Mouse (Mus musculus): ENCODE results near the gene Fbxw9. TPM values are rescaled to one million over a fixed set of nuclear protein-coding genes. Genes with fewer than 3 reads are reported as not detected.
"Not testable (repeated sequence)": the region's sequence is repeated elsewhere in the genome, so short reads cannot be mapped to it uniquely, and the experiment has no call there.

The Fbxw9 gene
- polyA plus RNA-seq, 1 experiment from 2014 or later: 20.6 TPM

GRCm38 (mm10) chr8:85074617-85075016 is 14.8 kb downstream of the Fbxw9 start:
- Histone ChIP-seq H3K27me3 (ENCODE audit: control insufficient read depth, insufficient read depth, low read length) (no peaks in the 10 kb centered on the region), H3K4me3 (ENCODE audit: low read length) (no peak overlapping the region), H3K4me1 (ENCODE audit: control insufficient read depth, insufficient read depth, low read length) (peaks cover 15% of the 10 kb centered on the region), H3K9ac (ENCODE audit: low read length) (no peak overlapping the region), H3K27ac (ENCODE audit: low read length) (no peak overlapping the region), H3K36me3 (ENCODE audit: control insufficient read depth, insufficient read depth) (peaks cover 34% of the 10 kb centered on the region), H3K9me3 (replicated peaks; ENCODE audit: control insufficient read depth, low read length) (no peaks in the 10 kb centered on the region), H3K4me2 (ENCODE audit: low read depth, low read length) (no peak overlapping the region)
- WGBS: 89% methylated on average over 10 of the region's 10 CpGs
- no peak for ATAC-seq (replicated peaks; ENCODE audit: extremely low read depth, insufficient read depth, low FRiP score)

DNA sequence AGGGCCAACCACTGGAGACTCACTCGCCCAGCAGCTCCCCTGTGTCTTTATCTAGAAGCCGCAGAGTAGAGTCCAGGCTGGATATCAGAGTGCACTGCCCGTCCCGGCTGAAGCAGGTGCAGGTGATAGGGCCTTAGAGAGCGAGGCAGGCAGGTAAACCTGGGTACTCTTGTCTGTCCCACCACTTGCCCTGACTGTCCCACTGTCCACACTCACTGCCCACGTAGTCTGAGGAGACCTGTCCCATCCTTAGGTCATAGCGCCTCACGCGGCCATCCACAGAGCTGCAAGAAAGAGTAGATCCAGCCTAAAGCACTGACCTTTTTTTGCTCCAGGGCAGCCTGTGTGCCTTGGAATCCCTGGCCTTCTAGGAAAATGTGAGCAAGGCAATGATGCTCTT is 16.1 kb downstream of the Fbxw9 start:
- peaks cover 19% of the 10 kb centered on the region for H3K4me1 ChIP-seq (ENCODE audit: control insufficient read depth, insufficient read depth, low read length)
- no peaks in the 10 kb centered on the region for H3K27me3 ChIP-seq (ENCODE audit: control insufficient read depth, insufficient read depth, low read length)
- no peak overlapping the region for H3K9ac ChIP-seq (ENCODE audit: low read length)
- no peak overlapping the region for H3K4me2 ChIP-seq (ENCODE audit: low read depth, low read length)
- no peak overlapping the region for H3K27ac ChIP-seq (ENCODE audit: low read length)
- no peaks in the 10 kb centered on the region for H3K9me3 ChIP-seq (replicated peaks; ENCODE audit: control insufficient read depth, low read length)
- no peak for ATAC-seq (replicated peaks; ENCODE audit: extremely low read depth, insufficient read depth, low FRiP score)
- 76% methylated on average over 9 of the region's 9 CpGs for WGBS
- H3K4me3 ChIP-seq (ENCODE audit: low read length): no peak overlapping the region
- peaks cover 34% of the 10 kb centered on the region for H3K36me3 ChIP-seq (ENCODE audit: control insufficient read depth, insufficient read depth)

- no peaks in the 10 kb centered on the region for H3K9me3 ChIP-seq (replicated peaks; ENCODE audit: control insufficient read depth, low read length)
- H3K36me3 ChIP-seq (ENCODE audit: control insufficient read depth, insufficient read depth): peaks cover 34% of the 10 kb centered on the region
- H3K27ac ChIP-seq (ENCODE audit: low read length): no peak overlapping the region
- H3K4me2 ChIP-seq (ENCODE audit: low read depth, low read length): no peak overlapping the region
- no peak for ATAC-seq (replicated peaks; ENCODE audit: extremely low read depth, insufficient read depth, low FRiP score)
- peaks cover 22% of the 10 kb centered on the region for H3K4me1 ChIP-seq (ENCODE audit: control insufficient read depth, insufficient read depth, low read length)
- WGBS: 0% methylated on average over 2 of the region's 2 CpGs
- no peak overlapping the region for H3K9ac ChIP-seq (ENCODE audit: low read length)
- H3K27me3 ChIP-seq (ENCODE audit: control insufficient read depth, insufficient read depth, low read length): no peaks in the 10 kb centered on the region
- H3K4me3 ChIP-seq (ENCODE audit: low read length): no peak overlapping the region
Observed at GRCm38 (mm10) chr8:85076993-85077392, 17.1 kb downstream of the Fbxw9 start.

DNA sequence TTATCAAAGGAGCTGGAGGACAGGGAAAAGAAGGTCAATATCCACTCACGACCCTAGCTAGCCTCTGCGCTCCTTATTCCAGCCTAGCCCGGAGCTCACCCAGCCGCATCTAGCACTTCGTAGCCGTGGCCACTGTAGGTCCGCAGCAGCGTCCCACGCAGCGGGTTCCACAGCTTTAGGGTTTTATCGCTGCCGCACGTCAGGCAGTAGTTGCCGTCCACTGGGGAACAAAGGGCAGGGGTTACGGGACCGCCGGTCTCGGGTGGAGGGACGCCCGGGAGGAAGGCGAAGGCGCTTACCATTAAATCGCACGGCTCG is 20.3 kb downstream of the Fbxw9 start:
- H3K4me2 ChIP-seq (ENCODE audit: low read depth, low read length): peak overlapping the region; percentile 94
- peaks cover 27% of the 10 kb centered on the region for H3K4me1 ChIP-seq (ENCODE audit: control insufficient read depth, insufficient read depth, low read length)
- no peaks in the 10 kb centered on the region for H3K9me3 ChIP-seq (replicated peaks; ENCODE audit: control insufficient read depth, low read length)
- H3K27me3 ChIP-seq (ENCODE audit: control insufficient read depth, insufficient read depth, low read length): no peaks in the 10 kb centered on the region
- 1% methylated on average over 25 of the region's 25 CpGs for WGBS
- peak overlapping the region; percentile 94 for H3K9ac ChIP-seq (ENCODE audit: low read length)
- H3K36me3 ChIP-seq (ENCODE audit: control insufficient read depth, insufficient read depth): peaks cover 23% of the 10 kb centered on the region
- ATAC-seq (replicated peaks; ENCODE audit: extremely low read depth, insufficient read depth, low FRiP score): no peak
- H3K27ac ChIP-seq (ENCODE audit: low read length): peak overlapping the region; percentile 81; the same call in 1 of the 2 replicates
- H3K4me3 ChIP-seq (ENCODE audit: low read length): peak overlapping the region; percentile 96

- peak within 1 kb of the TSS; percentile 81 for H3K27ac ChIP-seq (ENCODE audit: low read length)
- under 1% methylated on average over 30 of the region's 30 CpGs for whole genome bisulfite sequencing
- ATAC-seq (replicated peaks; ENCODE audit: extremely low read depth, insufficient read depth, low FRiP score): no peak
Observed at GRCm38 (mm10) chr8:85080532-85081215, 20.8 kb downstream of the Fbxw9 start, which contains the start of gene Wdr83os. TSS of gene Wdr83os (plus strand) at chr8:85080740.

GRCm38 (mm10) chr8:85081216-85081555 is 21.3 kb downstream of the Fbxw9 start, which contains the start of gene Wdr83:
TSS of gene Wdr83 (minus strand) at chr8:85081306.
- Histone ChIP-seq H3K9ac (ENCODE audit: low read length) (peak within 1 kb of the TSS; percentile 94), H3K36me3 (ENCODE audit: control insufficient read depth, insufficient read depth) (peaks cover 18% of the 10 kb centered on the region), H3K4me1 (ENCODE audit: control insufficient read depth, insufficient read depth, low read length) (peaks cover 27% of the 10 kb centered on the region), H3K9me3 (replicated peaks; ENCODE audit: control insufficient read depth, low read length) (no peaks in the 10 kb centered on the region), H3K27me3 (ENCODE audit: control insufficient read depth, insufficient read depth, low read length) (no peaks in the 10 kb centered on the region), H3K4me3 (ENCODE audit: low read length) (peak within 1 kb of the TSS; percentile 96), H3K27ac (ENCODE audit: low read length) (peak within 1 kb of the TSS; percentile 81), H3K4me2 (ENCODE audit: low read depth, low read length) (peak within 1 kb of the TSS; percentile 94)
- 2% methylated on average over 9 of the region's 9 CpGs for WGBS
- peak; percentile 65 for ATAC-seq (replicated peaks; ENCODE audit: extremely low read depth, insufficient read depth, low FRiP score)

More at GRCm38 (mm10) chr8:85080532-85081215, 20.8 kb downstream of the Fbxw9 start, which contains the start of gene Wdr83os:
- Histone ChIP-seq H3K4me3 (ENCODE audit: low read length) (peak within 1 kb of the TSS; percentile 96), H3K9me3 (replicated peaks; ENCODE audit: control insufficient read depth, low read length) (no peaks in the 10 kb centered on the region), H3K27me3 (ENCODE audit: control insufficient read depth, insufficient read depth, low read length) (no peaks in the 10 kb centered on the region), H3K36me3 (ENCODE audit: control insufficient read depth, insufficient read depth) (peaks cover 22% of the 10 kb centered on the region), H3K4me2 (ENCODE audit: low read depth, low read length) (peak within 1 kb of the TSS; percentile 94), H3K9ac (ENCODE audit: low read length) (peak within 1 kb of the TSS; percentile 94), H3K4me1 (ENCODE audit: control insufficient read depth, insufficient read depth, low read length) (peaks cover 27% of the 10 kb centered on the region)

- H3K9ac ChIP-seq (ENCODE audit: low read length); ATAC-seq (replicated peaks; ENCODE audit: extremely low read depth, insufficient read depth, low FRiP score); H3K4me2 ChIP-seq (ENCODE audit: low read depth, low read length); H3K27me3 ChIP-seq (ENCODE audit: control insufficient read depth, insufficient read depth, low read length); H3K27ac ChIP-seq (ENCODE audit: low read length); H3K9me3 ChIP-seq (replicated peaks; ENCODE audit: control insufficient read depth, low read length); H3K4me3 ChIP-seq (ENCODE audit: low read length): not testable (repeated sequence)
- WGBS: 84% methylated on average over 4 of the region's 4 CpGs
- H3K4me1 ChIP-seq (ENCODE audit: control insufficient read depth, insufficient read depth, low read length): peaks cover 27% of the 10 kb centered on the region
- H3K36me3 ChIP-seq (ENCODE audit: control insufficient read depth, insufficient read depth): peaks cover 16% of the 10 kb centered on the region
Observed at GRCm38 (mm10) chr8:85082169-85082568, 22.3 kb downstream of the Fbxw9 start.

DNA sequence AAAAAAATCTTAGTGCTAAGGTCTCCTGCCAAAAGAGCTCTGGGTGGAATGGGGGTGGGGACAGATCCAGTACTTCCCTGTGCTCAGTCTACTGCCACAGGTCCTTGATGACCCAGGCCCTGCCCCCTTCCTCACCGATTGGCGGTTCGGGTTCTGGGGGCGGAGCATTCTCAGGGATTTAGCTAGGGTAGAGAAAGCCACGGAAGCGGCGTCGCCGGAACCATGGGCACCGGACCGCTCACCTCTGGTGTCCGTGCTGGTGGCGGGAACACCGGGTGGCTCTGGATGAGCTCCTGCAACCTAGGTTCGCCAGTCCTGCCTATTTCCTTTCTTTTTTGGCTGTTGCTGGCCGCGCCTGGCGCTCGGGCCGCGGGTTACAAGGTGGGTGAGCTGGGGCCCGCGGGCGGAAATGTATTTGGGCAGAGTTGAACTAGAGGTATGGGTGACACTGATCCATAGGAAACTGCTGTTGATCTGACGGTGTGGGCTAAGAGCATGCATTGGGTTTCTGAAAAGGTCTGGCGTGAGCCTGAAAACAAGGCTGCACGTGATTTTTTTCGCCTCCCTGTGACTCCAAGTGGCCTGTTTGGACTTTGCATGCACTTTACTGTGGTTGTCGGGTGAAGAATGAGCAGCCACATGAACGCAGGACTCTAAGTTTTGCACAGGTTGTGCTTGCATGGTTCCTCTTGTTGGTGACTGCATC is 23.4 kb downstream of the Fbxw9 start, which contains the start of gene Man2b1:
Gene Man2b1 (plus strand): TSS at position 163 of the 706 bp plus-strand sequence.
- Histone ChIP-seq H3K9ac (ENCODE audit: low read length) (peak within 1 kb of the TSS; percentile 77), H3K9me3 (replicated peaks; ENCODE audit: control insufficient read depth, low read length) (no peaks in the 10 kb centered on the region), H3K36me3 (ENCODE audit: control insufficient read depth, insufficient read depth) (peaks cover 15% of the 10 kb centered on the region), H3K27me3 (ENCODE audit: control insufficient read depth, insufficient read depth, low read length) (no peaks in the 10 kb centered on the region), H3K4me1 (ENCODE audit: control insufficient read depth, insufficient read depth, low read length) (peaks cover 27% of the 10 kb centered on the region), H3K27ac (ENCODE audit: low read length) (peak within 1 kb of the TSS; percentile 51; the same call in 1 of the 2 replicates), H3K4me3 (ENCODE audit: low read length) (peak within 1 kb of the TSS; percentile 75), H3K4me2 (ENCODE audit: low read depth, low read length) (peak within 1 kb of the TSS; percentile 83)
- peak; percentile 81 for ATAC-seq (replicated peaks; ENCODE audit: extremely low read depth, insufficient read depth, low FRiP score)
- under 1% methylated on average over 30 of the region's 30 CpGs for WGBS

GRCm38 (mm10) chr8:85084633-85085032 is 24.8 kb downstream of the Fbxw9 start:
- Histone ChIP-seq H3K4me2 (ENCODE audit: low read depth, low read length) (no peak overlapping the region), H3K27me3 (ENCODE audit: control insufficient read depth, insufficient read depth, low read length) (no peaks in the 10 kb centered on the region), H3K27ac (ENCODE audit: low read length) (no peak overlapping the region), H3K4me1 (ENCODE audit: control insufficient read depth, insufficient read depth, low read length) (peaks cover 21% of the 10 kb centered on the region), H3K9me3 (replicated peaks; ENCODE audit: control insufficient read depth, low read length) (no peaks in the 10 kb centered on the region), H3K4me3 (ENCODE audit: low read length) (no peak overlapping the region), H3K9ac (ENCODE audit: low read length) (no peak overlapping the region), H3K36me3 (ENCODE audit: control insufficient read depth, insufficient read depth) (peaks cover 14% of the 10 kb centered on the region)
- ATAC-seq (replicated peaks; ENCODE audit: extremely low read depth, insufficient read depth, low FRiP score): no peak
- WGBS: 82% methylated on average over 8 of the region's 8 CpGs

All from heart, embryonic 16.5 days (tissue).